Mouse (Mus musculus) kidney, postnatal 0 days (tissue): ENCODE results near the gene Slc36a3. TPM values are rescaled to one million over a fixed set of nuclear protein-coding genes. Genes with fewer than 3 reads are reported as not detected.

Experiments used
- ATAC-seq: fragments of 200-750 bp; cut with Nextera tagmentation; replicated peaks from 2 replicates; pipeline ENCODE4 v1.8.0; 2017; ENCODE audit warnings: low read depth, moderate number of reproducible peaks, moderate TSS enrichment, moderate library complexity; ENCODE audit not compliant: low FRiP score
- DNase-seq: peaks from one replicate; pipeline ENCODE4 v3.0.0-alpha.2; 2016; ENCODE audit warnings: low spot score
- H3K27ac ChIP-seq: fragments of 300-500 bp; sonication (generic); 2 replicates; pipeline ENCODE4 v1.5.1; 2014; ENCODE audit warnings: mild to moderate bottlenecking
- H3K27me3 ChIP-seq: fragments of 300-500 bp; sonication (generic); 2 replicates; pipeline ENCODE4 v1.6.1; 2014; ENCODE audit warnings: low read length, mixed read lengths; ENCODE audit not compliant: insufficient read depth
- H3K36me3 ChIP-seq: fragments of 300-500 bp; sonication (generic); 2 replicates; pipeline ENCODE4 v1.6.1; 2014; ENCODE audit warnings: low read length, mixed read lengths; ENCODE audit not compliant: insufficient read depth
- H3K4me1 ChIP-seq: fragments of 300-500 bp; sonication (generic); replicated peaks from 2 replicates; pipeline ENCODE4 v1.6.1; 2014; ENCODE audit warnings: antibody characterized with exemption, low read length, mixed read lengths; ENCODE audit not compliant: insufficient read depth
- H3K4me2 ChIP-seq: fragments of 300-500 bp; sonication (generic); 2 replicates; pipeline ENCODE4 v1.6.1; 2014; ENCODE audit warnings: mild to moderate bottlenecking, low read length, moderate library complexity, mixed read lengths
- H3K4me3 ChIP-seq: fragments of 300-500 bp; sonication (generic); replicated peaks from 2 replicates; pipeline ENCODE4 v1.5.1; 2014; ENCODE audit warnings: low read depth, low read length
- H3K9ac ChIP-seq: fragments of 300-500 bp; sonication (generic); 2 replicates; pipeline ENCODE4 v1.6.1; 2014; ENCODE audit warnings: low read depth, low read length
- H3K9me3 ChIP-seq: fragments of 300-500 bp; sonication (generic); replicated peaks from 2 replicates; pipeline ENCODE4 v1.6.1; 2016; ENCODE audit warnings: low read length, inconsistent platforms, mixed read lengths
- CTCF ChIP-seq: IDR thresholded peaks from 2 replicates; pipeline ENCODE4 v1.5.1; 2016; ENCODE audit warnings: antibody characterized with exemption, low read depth, mild to moderate bottlenecking, moderate library complexity
- WGBS: fragments of 180-500 bp; shearing (Covaris S2); extraction: QIAGEN DNeasy Blood & Tissue Kit; methylation state at CpG from one replicate; pipeline ENCODE4 v1.1.7; 2014; 5-methylcytosine and 5-hydroxymethylcytosine counted together
- polyA plus RNA-seq: library from polyadenylated mRNA; unstranded; fragments of >200 nt; fragmentation: Nextera tagmentation; extraction: Ambion mirVana; gene quantifications from 2 replicates; pipeline ENCODE4 v1.2.1, GENCODE M21; 2015

Slc36a3 gene
- polyA plus RNA-seq, 1 experiment from 2014 or later = not detected

- no peak for ATAC-seq
- Histone ChIP-seq H3K4me2 (no peak within 1 kb of the TSS), H3K36me3 (no peaks in the 10 kb centered on the region), H3K9ac (no peak within 1 kb of the TSS), H3K4me3 (no peak within 1 kb of the TSS), H3K27me3 (no peaks in the 10 kb centered on the region), H3K27ac (no peak within 1 kb of the TSS), H3K9me3 (no peaks in the 10 kb centered on the region), H3K4me1 (no peaks in the 10 kb centered on the region)
- DNase-seq = peak; percentile 35
- 30% methylated on average over 10 of the region's 10 CpGs for WGBS
- no peak for TF ChIP-seq CTCF
Measured at GRCm38 (mm10) chr11:55184733-55185291, 33.3 kb upstream of the Slc36a3 start, which contains the start of gene Slc36a2. Gene Slc36a2 (minus strand): TSS chr11:55185077.

DNA sequence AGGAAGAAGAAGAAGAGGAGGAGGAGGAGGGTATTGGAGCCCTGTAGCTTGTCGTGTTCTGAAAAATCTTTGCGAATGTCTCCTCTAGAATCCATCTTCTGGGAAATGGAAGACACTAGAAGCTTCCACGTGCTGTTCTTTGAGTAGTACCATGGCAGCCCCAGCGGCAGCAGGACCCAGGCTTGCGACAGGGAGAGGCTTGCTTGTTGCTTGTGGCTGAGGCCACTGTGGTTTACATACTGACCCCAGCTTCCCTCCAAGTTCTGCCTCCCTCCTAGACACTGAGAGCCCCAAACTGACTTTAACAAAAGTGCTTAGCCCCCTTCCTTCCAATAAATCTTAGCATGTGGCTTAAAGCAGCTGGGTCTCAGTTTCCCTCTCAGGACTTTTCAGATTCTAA, 32.7 kb upstream of the Slc36a3 start:
- Histone ChIP-seq H3K27me3 (no peaks in the 10 kb centered on the region), H3K4me3 (no peak overlapping the region), H3K9me3 (no peaks in the 10 kb centered on the region), H3K9ac (no peak overlapping the region), H3K4me2 (no peak overlapping the region), H3K4me1 (no peaks in the 10 kb centered on the region), H3K36me3 (no peaks in the 10 kb centered on the region), H3K27ac (no peak overlapping the region)
- DNase-seq (no peak), ATAC-seq (no peak)
- WGBS = 88% methylated on average over 5 of the region's 5 CpGs
- no peak for TF ChIP-seq CTCF

DNA sequence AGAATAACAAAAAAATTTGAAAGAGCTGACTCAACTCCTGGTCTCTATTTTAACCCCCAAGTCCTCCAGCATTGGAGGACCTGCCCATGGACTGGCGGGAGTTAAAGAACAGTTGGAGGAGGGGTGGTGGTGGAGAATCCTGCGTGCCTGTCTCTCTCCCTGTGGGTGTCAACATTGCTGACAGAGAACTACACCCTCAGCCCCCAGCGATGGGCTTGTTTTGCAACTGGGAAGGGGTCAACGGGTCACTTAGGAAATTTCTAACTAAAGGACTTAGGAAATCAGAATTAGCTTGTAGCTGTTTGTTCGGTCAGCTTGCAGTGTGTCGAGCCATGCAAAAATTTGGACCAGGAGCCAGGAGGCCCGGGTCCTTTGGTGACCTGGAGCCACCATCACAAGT, 31.6 kb upstream of the Slc36a3 start:
- WGBS = 48% methylated on average over 7 of the region's 7 CpGs
- no peaks in the 10 kb centered on the region for H3K36me3 ChIP-seq
- no peak overlapping the region for H3K4me2 ChIP-seq
- no peak overlapping the region for H3K4me3 ChIP-seq
- no peaks in the 10 kb centered on the region for H3K9me3 ChIP-seq
- H3K27ac ChIP-seq = no peak overlapping the region
- ATAC-seq (no peak), DNase-seq (no peak)
- H3K4me1 ChIP-seq = no peaks in the 10 kb centered on the region
- TF ChIP-seq CTCF = no peak
- no peaks in the 10 kb centered on the region for H3K27me3 ChIP-seq
- no peak overlapping the region for H3K9ac ChIP-seq

DNA sequence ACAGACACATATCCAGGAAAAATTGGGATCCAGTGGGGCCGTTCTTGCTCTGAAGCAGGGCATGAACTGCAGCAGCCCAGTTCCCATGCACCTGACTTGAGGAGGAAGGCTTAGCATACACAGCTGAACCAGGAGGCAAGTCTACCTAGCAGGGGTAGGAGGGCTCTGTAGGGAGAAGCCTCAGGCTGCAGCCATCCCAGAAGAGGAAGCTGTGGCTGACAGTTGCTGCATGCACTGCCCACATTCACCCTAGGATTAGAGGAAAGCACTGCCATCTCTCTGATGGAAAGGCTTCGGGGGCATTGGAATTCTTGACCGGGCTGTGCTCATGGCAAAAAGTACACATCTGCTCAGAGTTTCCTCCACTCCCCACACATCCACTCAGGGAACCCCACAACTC, 28.3 kb upstream of the Slc36a3 start:
- Histone ChIP-seq H3K27me3 (no peaks in the 10 kb centered on the region), H3K4me1 (no peaks in the 10 kb centered on the region), H3K4me3 (no peak overlapping the region), H3K9me3 (no peaks in the 10 kb centered on the region), H3K36me3 (no peaks in the 10 kb centered on the region), H3K9ac (no peak overlapping the region), H3K27ac (no peak overlapping the region), H3K4me2 (no peak overlapping the region)
- DNase-seq (no peak), ATAC-seq (no peak)
- TF ChIP-seq CTCF = no peak
- 83% methylated on average over 3 of the region's 3 CpGs for WGBS

DNA sequence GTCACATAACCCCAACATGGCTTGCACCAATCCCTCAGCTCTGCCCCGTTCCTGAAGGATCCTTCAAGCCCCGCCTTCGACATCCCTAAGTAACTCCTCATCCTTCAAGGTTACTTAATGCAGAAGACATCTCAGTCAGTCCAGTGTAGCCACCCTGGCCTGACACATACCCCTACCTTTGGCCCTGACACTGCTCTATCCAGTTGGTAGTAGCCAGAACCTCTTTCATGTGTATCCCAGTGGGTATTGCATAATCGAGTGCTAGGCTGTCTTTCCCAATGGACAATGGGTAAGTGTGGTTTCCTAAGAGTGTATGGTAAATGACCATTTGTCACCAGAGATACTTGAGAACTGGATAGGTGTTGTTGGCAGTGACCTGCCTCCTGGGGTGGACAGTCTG, 27.3 kb upstream of the Slc36a3 start:
- Histone ChIP-seq H3K4me2 (no peak overlapping the region), H3K9ac (no peak overlapping the region), H3K27ac (no peak overlapping the region), H3K9me3 (no peaks in the 10 kb centered on the region), H3K4me3 (no peak overlapping the region), H3K4me1 (no peaks in the 10 kb centered on the region), H3K27me3 (no peaks in the 10 kb centered on the region), H3K36me3 (no peaks in the 10 kb centered on the region)
- no peak for DNase-seq
- 90% methylated on average over 4 of the region's 4 CpGs for WGBS
- TF ChIP-seq CTCF = no peak
- no peak for ATAC-seq

DNA sequence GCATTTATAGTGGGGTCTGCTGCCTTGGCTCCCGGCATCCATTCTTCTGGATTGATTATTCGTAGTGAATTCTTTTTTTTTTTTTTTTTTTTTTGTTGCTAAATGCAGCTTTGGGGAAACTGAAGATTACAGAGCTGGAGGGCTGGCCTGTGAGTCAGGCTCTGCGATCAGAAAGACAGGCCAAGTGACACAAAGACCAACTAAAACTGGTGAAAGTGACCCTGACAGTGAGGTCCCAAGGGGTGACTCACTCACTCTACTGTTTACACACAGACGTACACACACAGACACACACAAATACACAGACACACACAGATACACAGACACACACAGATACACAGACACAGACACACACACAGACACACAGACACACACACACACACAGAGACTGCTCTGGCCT, 19.0 kb upstream of the Slc36a3 start:
- no peak overlapping the region for H3K4me3 ChIP-seq
- H3K27ac ChIP-seq = no peak overlapping the region
- H3K27me3 ChIP-seq = no peaks in the 10 kb centered on the region
- no peak overlapping the region for H3K4me2 ChIP-seq
- H3K9ac ChIP-seq = no peak overlapping the region
- H3K9me3 ChIP-seq = no peaks in the 10 kb centered on the region
- WGBS = 81% methylated on average over 4 of the region's 4 CpGs
- ATAC-seq (no peak), DNase-seq (no peak)
- H3K36me3 ChIP-seq = no peaks in the 10 kb centered on the region
- TF ChIP-seq CTCF = no peak
- H3K4me1 ChIP-seq = no peaks in the 10 kb centered on the region

DNA sequence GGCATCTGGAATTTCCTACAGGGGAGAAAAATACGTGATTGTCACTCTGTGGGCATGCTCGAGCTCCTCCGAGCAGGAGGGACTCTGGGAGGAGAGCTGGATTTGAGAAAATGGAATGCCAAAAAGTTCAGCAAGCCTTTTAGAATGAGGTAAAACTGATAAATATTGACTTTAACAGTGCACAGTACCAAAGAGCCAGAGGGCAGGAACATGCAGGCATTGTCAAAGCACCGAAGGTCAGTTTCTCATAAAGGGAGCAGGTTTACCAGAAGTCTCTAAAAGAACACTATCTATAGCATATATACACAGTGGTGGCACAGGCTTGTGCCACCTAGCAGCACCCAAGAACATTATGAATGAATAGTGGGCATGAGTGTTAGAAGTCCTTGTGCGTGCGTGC, 17.4 kb upstream of the Slc36a3 start:
- Histone ChIP-seq H3K9me3 (no peaks in the 10 kb centered on the region), H3K4me2 (no peak overlapping the region), H3K27me3 (no peaks in the 10 kb centered on the region), H3K4me1 (no peaks in the 10 kb centered on the region), H3K36me3 (no peaks in the 10 kb centered on the region), H3K4me3 (no peak overlapping the region), H3K9ac (no peak overlapping the region), H3K27ac (no peak overlapping the region)
- 81% methylated on average over 6 of the region's 6 CpGs for WGBS
- no peak for TF ChIP-seq CTCF
- no peak for ATAC-seq
- no peak for DNase-seq
